Mouse (Mus musculus) CH12F3 (cell line): Measurements from ENCODE around the gene Amz2.

Experiments
- in situ Hi-C: fragments of 300-500 bp; cut with MboI; formaldehyde crosslinking; loops from 2 replicates; pipeline ENCODE4 v1.14.3; 2020; ENCODE audit warnings: low sequenced_read_pairs

The Amz2 gene

DNA sequence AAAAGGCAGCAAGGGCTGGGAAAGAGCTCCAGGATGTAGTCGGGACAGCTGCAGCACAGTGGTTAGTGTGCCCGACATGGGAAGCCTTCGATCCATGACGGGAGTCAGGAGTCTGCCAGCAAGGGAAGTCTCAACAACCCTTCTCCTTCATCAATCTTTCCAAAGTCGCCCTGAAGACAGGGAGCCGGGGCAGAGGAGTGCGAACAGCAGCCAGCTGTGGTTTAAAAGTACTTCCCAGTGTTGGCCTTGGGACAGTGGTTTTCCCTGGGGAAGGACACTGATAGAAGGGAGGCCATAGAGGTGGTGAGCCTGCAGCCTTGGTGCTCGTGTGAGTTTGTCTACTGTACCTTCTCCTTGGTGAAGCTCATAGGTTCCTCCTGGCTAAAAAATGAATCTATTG lies 41.2 kb downstream of the Amz2 start:
- in situ Hi-C loops, result no loop called here

DNA sequence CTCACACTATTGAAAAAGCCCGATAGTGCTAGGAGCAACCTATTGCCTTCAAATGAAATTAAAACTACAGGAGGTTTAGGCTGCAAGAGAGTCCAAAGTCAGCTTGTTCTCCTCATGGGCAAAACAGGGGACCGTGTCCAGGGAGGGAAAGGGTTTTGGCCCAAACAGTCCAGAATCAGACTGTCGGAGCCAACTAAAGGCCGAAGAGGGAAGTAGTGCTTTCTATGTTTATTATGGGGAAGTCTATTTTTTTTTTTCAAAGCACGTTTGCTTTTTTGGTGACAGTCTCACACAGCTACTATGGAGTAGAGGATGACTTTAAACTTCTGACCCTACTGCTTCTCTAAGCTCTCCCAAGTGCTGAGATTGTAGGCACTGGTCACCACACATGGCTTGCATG lies 42.4 kb downstream of the Amz2 start:
- in situ Hi-C loops, result no loop called here

DNA sequence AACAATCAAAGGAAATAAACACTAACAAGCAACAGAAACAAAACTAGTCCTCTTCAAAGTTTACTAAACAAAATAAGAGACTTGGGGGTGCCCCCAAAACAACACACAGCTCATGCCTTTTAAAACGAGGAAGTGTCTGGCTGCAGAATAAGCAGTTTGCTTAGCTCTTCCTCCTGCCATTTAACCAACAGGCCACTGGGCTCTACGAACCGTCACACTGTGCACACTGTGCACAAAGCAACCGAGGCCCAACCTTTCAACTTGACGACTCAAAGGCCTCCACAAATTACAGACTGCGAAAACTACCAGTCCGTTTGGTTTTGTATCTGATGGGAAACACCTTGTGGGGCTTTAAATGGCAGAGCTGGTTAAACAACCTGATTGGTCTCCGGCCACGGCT lies 44.4 kb downstream of the Amz2 start:
- in situ Hi-C loops, result loop anchor here (10.0 kb wide), 1 partner anchor 95 kb away; no protein-coding TSS in a partner anchor

DNA sequence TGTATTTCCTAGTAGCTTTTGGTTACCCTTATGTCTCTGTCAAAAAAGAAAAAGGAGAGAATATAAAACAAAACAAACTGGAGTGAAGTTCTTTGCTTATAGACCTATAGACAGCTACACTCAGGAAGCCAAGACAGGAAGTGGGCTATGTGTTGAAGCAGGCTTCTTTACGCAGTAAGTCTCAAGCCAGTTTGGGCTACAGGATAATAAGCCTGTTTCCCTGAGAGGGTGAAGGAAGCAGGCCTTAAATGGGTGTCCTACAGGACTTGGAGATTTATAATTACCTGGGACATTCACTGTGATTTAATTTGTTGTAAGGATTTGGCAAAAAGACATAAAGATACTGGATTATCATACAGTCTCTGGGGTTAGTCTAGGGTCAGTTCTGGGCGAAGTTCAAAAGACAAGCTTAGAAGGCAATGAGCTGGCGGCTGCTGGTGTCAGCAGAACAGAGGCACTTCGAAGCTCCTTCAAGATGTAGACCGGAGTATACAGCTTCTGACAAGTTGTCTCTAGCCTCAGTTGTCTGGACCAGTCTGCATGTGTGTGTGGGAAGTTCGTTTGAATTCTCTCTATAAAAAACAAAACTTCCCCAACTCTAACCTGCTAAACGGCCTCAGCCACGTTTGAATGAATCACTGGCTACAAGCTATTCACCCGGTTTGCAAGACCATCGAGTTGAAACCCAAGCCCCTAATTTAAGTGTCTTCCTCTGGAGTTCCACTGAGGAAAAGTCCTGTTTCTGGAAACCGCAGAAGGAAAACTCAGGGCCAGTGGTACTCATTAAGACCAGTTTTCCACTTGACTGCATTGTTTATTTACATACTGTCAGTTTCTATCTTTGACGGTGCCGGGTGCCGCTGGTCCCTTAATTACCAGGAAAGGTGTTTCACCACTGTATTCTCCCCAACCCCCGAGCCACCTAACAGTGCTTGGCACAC lies 45.4 kb downstream of the Amz2 start:
- in situ Hi-C loops, result loop anchor here (10.0 kb wide), 1 partner anchor 94 kb away; no protein-coding TSS in a partner anchor

DNA sequence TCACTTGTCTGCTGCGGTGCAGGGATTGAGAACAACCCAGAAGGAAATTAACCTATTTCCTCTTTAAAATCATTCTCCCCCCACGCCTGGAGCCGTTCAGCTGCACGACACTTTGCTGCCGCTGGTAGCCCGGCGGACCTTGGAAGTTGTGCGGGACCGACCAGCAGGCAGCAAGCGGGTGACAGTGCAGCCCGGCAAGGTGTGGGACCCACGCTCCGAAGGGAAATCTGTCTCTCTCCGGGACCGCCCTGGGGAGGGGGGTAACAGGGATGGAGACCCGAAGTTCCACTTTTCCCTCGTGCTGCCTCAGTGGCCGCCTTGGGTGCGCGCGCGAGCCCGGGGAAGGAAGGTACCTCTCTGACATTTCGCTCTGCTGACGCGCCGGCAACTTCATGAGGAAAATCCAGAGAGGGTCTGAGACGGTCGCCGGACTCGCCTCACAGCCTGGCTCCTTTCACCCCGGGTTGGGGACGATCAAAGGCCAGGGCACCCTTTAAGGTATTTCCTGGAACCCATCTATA lies 46.5 kb downstream of the Amz2 start:
- in situ Hi-C loops, result loop anchor here (10.0 kb wide), 1 partner anchor 93 kb away; no protein-coding TSS in a partner anchor

DNA sequence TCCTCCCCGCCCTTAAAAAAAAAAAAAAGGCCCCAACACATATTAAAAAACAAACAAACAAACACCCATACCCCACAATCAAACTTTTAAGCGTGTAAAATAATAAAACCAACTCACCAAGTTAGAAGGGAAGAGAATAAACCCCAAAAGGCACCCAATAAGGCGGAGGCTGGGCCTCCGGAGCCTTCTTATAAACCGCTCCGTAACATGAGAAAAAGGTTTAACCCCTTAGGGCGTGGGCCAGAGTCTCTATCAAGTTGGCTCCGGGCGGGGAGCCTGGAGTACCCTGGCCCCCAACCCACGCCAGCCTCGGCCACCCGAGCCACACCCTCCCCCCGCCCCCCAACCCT lies 47.0 kb downstream of the Amz2 start:
- in situ Hi-C loops, result loop anchor here (10.0 kb wide), 1 partner anchor 92 kb away; no protein-coding TSS in a partner anchor

DNA sequence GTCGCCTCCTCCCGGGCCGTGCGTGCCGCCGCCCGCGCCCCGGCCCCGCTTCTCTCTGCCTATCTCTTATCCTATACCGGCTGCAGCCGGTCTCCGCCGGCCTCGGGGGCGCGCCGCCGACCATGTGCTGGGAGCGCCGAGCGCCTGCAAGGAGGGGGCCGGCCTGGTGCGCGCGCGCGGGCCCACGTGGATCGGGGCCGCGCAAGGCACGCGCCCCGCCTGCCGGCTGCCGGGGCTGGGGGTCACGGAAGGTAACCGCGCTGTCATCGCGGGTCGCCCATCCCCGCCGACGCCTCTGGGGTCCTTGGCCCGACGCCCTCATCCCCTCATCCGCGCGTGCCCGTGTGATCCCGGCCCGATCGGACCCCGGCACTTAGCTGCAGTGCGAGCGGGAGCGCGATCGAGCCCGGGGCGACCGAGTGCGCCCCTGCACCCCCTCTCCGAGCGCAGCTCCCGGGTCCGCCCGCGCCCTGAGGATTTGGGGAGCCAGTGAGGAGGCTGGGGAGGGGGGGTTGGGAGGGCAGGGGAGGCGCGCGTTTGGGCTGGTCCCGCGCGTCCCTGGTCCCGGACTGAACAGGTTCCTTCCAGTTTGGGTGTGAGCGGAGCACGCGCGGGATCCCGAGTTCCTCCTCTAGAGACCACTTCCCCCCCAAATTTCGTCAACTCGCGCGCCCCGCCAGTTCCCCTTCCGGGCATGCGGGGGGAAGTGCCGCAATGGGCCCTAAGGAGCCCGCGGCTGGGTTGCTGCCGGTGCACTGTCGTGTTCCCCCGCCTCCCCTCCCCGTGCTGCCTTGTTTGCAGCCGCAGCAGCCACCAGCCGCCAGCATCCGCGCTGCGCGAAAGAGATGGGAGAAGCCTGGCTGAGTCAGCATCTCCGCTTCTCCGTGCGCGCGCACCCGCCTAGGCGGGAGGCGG lies 47.7 kb downstream of the Amz2 start, which contains the start of the genes Arsg and Slc16a6:
Gene Arsg, plus strand, starts transcription at position 204 of the 915 bp plus-strand sequence.
Gene Slc16a6, minus strand, starts transcription at position 428 of the 915 bp plus-strand sequence.
- in situ Hi-C loops, result loop anchor here (10.0 kb wide), 1 partner anchor 91 kb away; no protein-coding TSS in a partner anchor

DNA sequence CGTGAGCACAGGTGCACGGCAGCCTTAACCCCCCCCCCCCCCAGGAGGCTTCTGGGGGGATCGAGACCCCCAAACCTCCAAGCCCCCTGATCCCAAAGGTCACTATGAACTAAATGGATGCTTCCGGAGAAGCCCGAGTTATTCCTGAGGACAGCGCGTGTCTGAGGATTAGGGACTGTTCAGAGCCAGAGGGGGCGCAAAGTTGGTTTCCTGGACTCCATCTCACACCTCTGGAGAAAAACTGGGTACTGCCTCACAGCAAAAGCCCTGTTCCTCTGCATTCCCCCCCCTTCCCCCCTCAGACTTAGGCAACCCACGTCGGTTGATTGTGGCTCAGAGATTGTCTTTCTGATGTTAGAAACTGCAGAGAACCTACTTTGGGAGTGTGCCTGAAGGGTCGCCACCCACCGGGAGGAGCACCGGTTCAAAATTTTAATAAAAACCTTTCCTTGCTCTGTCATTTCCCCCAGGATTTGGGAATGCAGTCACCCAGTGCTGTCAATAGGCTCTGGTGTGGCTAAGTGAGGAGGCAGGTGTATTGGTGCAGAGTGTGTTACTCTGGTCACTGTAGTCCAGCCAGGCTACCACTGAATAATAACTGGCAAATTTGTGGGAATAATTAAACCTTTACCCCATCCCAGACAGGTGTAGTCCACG lies 48.5 kb downstream of the Amz2 start:
- in situ Hi-C loops, result loop anchor here (10.0 kb wide), 1 partner anchor 91 kb away; no protein-coding TSS in a partner anchor

DNA sequence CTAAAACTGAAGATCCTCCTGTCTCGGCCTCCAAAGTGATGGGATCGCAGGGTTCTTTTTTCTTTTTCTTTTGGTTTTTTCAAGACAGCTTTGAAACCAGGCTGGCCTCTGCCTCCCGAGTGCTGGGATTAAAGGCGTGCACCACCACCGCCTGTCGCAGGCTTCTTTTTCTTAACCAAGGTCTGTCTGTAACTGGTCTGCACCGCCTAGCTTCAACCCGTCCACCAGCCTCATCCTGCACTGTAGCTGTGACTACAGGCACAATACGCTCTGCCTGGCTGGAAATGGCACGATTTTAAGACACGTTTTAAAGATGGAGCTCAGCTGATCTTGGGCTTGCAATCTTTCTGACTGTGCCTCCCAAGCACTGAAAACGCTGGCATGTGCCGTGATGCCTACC lies 49.1 kb downstream of the Amz2 start:
- in situ Hi-C loops, result loop anchor here (10.0 kb wide), 1 partner anchor 90 kb away; no protein-coding TSS in a partner anchor

DNA sequence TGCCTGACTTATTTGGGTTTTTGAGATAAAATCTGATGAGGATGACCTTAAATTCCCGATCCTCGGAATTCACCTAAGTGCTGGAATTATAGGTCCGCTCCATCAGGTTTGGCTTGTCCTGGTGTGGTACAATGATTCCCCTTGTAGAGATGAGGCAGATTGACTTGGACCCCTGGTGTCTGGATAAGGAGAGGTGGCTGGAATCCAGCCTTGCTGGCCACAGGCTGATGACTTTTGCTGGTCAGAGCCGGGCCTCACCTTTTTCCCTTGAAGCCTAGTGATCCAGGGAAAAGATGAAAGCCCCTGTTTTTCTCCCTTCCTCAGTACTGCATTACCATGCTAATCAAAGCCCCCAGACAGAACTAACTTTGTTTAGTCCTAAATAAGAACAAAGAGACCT lies 50.0 kb downstream of the Amz2 start:
- in situ Hi-C loops, result loop anchor here (10.0 kb wide), 1 partner anchor 89 kb away; no protein-coding TSS in a partner anchor

DNA sequence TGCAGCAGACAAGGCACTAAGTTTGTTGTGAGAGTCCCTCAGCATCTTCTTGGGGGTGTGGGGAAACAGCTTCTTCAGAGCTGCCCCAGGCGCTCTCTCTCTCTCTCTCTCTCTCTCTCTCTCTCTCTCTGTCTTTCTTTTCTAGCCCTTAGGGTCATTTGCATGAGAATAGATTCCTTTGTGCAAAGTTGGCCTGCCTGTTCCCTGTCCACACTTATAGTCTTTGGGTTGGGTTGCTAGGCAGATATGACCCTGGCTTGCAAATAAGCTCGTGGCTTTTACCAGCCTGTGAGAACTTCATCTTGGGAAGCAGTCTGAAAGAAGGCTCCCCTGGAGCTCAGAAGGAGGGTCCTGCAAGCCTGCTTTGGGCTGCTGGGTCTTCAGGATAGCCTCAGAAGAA lies 50.5 kb downstream of the Amz2 start:
- in situ Hi-C loops, result loop anchor here (10.0 kb wide), 1 partner anchor 89 kb away; no protein-coding TSS in a partner anchor

DNA sequence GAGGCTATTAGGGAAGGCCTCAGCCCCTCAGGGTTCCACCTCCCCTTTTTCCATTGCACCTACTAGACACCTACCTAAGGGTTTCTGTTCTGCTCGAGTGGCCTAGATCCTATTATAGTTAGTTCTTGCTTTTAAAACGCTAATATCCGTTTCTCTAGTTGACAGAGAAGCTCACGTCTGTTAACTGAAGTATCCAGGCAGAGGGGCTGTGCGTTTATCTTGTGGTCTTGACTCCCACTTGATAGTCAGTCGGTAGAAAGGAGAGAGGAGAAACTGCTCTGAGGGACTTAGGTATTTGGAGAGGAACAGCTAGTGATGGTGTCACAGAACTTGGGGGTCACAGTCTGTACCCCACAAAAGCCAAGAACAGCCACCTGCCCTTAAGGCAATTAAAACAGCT lies 50.9 kb downstream of the Amz2 start:
- in situ Hi-C loops, result loop anchor here (10.0 kb wide), 1 partner anchor 88 kb away; no protein-coding TSS in a partner anchor

DNA sequence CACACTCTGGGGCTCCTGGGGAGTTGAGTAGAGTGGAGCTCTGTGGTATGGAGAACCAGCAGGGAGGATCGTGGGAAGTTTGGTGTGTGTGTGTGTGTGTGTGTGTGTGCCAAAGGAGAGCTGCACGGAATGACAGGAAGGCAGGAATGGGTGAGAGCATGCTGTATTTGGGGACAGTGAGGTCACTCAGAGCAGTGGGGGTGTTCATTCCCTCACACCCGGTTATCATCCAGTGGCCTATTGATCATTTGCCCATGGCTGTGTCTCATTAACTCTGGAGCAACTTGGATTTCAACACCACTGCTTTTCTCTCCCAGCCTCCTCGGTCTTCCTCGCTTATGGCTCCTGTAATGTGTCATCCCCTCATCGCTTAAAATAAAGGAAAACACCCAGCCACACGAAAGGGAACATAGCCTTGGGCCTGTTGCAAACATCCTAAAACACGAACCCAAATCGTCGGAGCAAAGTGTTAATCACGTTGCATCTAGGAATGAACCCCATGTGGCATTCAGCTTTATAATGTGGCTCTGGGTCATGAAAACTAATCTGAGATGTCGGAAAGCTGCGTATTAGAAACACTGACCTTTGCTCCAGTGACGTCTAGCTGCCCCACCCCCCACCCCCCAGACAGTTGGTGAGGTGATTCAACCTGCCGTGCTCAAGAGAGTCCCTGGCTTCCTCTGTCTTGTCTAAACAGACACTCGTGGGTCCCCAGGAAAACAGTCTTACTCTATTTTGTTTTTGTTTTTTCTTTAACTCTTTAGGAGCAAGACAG lies 52.0 kb downstream of the Amz2 start:
- in situ Hi-C loops, result loop anchor here (10.0 kb wide), 1 partner anchor 87 kb away; no protein-coding TSS in a partner anchor

DNA sequence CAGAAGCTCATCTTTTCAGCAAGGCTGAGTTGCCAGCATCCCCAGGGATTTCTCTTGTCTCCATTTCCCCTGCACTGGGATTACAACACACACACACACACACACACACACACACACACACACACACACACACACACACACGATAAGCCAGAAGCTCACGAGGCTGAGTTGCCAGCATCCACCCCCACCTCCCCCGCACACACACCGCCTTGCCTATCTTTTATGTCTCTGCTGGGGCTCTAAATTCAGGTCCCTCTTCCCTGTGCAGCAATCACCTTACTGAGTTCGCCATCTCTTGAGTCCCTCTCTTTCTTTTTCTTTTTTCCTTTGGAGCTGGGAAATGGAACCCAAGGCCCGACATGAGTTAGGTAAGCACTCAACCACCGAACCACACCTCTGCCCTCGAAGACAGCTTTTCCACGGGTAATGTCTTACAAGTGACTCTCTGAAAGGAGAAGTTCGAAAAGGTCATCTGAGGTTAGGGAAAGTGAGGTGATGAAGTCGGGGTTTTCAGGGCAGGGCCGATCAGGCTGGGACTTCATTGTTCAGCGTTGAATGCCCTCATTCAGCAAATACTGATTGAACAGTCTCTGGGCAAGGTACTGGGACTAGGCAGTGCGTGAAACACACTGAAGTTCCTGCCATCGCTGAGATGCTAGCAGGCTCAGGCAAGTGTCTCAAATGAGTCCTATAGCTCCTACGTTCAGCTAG lies 54.0 kb downstream of the Amz2 start:
- in situ Hi-C loops, result loop anchor here (10.0 kb wide), 1 partner anchor 85 kb away; no protein-coding TSS in a partner anchor

DNA sequence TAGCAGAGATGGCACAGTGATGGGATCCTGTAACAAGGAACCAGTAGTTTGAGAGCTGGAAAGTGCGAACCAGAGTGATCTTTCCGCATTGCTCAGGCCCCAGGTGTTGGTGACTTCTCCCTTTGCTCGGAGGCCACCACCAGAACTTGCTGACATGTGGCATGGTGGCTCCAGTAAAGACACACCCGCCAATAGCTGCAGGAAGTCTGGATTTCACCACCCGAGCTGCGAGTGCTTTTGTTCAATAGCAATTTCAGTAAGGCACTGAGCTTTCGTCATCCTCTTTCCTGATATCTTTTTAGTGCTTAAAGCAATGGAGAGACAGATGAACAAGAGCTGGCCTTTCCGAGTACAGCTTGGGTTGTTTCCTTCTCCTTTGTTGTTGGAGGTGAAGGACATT lies 54.7 kb downstream of the Amz2 start:
- in situ Hi-C loops, result no loop called here

DNA sequence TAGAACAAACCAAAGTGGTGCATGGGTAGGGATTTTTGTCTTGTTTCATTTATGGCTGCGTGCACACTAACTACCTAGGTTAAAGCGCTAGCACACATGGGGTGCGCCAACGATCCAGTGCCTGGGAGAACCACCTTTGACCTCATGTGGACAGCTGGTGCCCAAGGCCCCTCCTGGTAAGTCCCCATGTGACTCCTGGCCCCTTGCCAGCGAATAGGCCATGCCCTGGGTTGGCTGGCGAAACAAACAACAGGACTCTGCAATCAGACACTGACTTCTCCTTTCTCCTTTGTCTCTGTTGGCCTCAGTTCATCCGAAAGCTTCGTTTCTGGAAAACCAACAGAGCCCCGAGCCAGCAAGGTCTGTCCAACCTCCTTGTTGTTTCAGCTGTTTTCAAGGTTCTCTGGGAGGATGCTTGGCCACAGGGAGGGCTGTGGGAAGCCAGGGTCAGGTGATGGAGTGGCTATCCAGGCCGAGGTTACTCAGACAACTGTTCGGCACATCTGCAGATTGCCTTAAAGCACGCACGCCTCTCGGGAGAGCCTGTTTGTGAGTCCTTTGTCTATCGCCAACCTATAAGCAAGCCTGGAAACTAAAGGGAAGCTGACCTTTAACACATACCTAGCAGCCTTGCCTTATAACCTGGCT lies 59.8 kb downstream of the Amz2 start:
- in situ Hi-C loops, result no loop called here

DNA sequence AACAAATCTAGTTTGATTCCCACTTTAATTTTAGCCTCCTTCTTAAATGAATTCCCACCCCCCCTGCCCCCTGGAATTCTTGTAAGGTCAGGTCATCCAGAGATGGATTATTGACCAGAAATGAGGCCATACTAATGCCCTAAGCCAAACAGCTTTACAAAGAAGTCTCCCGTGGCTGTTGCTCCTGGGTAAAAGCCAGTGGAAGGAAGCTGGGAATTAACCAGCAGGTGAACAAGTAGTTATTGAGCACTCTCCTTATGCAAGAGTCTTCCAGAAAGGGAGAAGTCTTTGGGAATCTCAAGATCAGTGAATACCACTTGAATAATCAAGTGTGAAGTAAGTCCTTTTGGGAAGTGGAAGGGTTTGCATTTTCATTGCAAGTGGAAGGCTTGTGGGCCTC lies 61.4 kb downstream of the Amz2 start:
- in situ Hi-C loops, result no loop called here
